ENCODE assay signal across 15 mouse cellular contexts in the genomic region with DNA sequence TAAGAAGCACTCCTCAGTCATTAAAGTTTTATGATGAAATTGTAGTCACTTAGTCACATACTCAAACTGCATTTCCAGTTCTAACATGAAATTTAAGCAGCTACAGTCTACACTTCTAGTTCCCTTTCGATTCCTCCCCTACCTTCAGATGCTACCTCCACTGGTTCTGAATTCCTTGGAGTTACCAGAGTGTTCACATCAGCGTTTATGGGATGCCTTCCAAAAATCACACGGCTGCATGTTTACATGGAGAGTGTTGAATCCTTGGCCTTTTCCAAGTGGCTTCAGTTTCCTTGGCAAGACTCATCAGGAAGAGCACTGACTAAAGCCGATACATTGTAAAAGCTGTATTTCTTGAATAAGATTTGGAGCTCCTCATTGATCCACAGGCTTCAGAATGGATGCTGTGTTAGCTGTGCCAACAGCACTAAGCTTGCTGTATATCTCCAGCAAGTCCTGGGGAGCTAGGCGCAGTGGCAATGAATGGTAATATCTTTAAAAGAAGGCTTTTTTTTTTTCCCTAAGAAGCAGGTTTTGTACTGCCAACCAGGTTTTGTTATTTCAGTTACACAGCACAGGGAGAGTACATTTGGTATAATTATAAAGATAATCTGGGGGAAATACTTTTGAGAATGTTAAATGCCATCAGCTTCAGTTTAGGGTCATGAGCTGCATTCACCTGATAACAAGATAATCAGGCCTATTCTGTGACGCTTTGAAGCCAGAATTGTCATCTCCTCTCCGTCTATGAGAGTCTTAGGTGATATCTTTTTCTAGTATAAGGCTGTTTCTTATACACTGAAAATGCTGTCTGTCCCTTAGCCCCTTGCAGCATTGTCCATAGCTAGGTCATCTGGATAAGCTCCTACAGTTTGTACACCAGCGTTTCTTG. TPM values are rescaled to one million over a fixed set of nuclear protein-coding genes. Genes with fewer than 3 reads are reported as not detected.
DNase-seq lines count a peak whose midpoint lies in the region; ATAC-seq and TF ChIP-seq lines count a peak whose summit lies in the region.
"Had no signal": no experiment of that assay in that cellular context is flagged by ENCODE, and none has a peak within 500 bp of the region (broad histone marks: within the 10 kb centered on the region; RNA-seq: fewer than 3 reads in every experiment).

No protein-coding gene starts in this region.

- no peaks in the 10 kb centered on the region for H3K9me3 ChIP-seq in liver, embryonic 14.5 days (ENCODE audit: control insufficient read depth, low read length)
- H3K9me3 ChIP-seq in hindbrain, embryonic 11.5 days (ENCODE audit: control insufficient read depth, low read length), result no peaks in the 10 kb centered on the region
- H3K9me3 ChIP-seq: hindbrain, embryonic 10.5 days; limb, embryonic 10.5 days; megakaryocyte, embryonic 14.5 days had no signal

- no peaks in the 10 kb centered on the region for H3K36me3 ChIP-seq in liver, embryonic 14.5 days (replicated peaks; ENCODE audit: control insufficient read depth, insufficient read depth, low read depth)
- H3K36me3 ChIP-seq in hindbrain, embryonic 11.5 days (ENCODE audit: control insufficient read depth, insufficient read depth, low read length), result no peaks in the 10 kb centered on the region
- H3K36me3 ChIP-seq: hindbrain, embryonic 10.5 days; limb, embryonic 10.5 days had no signal

- TF ChIP-seq EP300 in liver, embryonic 14.5 days (IDR thresholded peaks at IDR 0.05; ENCODE audit: low read depth), result peak; percentile 59

- H3K4me1 ChIP-seq in liver, embryonic 14.5 days (replicated peaks; ENCODE audit: control insufficient read depth in 2 of 2, insufficient read depth in 2 of 2, low read length in 1 of 2), result peaks cover 28 to 38% of the 10 kb centered on the region in 2 experiments
- H3K4me1 ChIP-seq in hindbrain, embryonic 11.5 days (replicated peaks; ENCODE audit: control insufficient read depth, insufficient read depth, low read length), result no peaks in the 10 kb centered on the region
- H3K4me1 ChIP-seq: hindbrain, embryonic 10.5 days; limb, embryonic 10.5 days had no signal

- WGBS in liver, embryonic 14.5 days (ENCODE audit: insufficient replicate concordance), result 49% methylated on average over 8 of the region's 8 CpGs
- 93% methylated on average over 8 of the region's 8 CpGs for WGBS in hindbrain, embryonic 11.5 days

- no peak for TF ChIP-seq CTCF in liver, embryonic 14.5 days (IDR thresholded peaks at IDR 0.05; ENCODE audit: low read depth)

- no peaks in the 10 kb centered on the region for H3K27me3 ChIP-seq in liver, embryonic 14.5 days (ENCODE audit: control insufficient read depth, insufficient read depth, low read length)
- no peaks in the 10 kb centered on the region for H3K27me3 ChIP-seq in hindbrain, embryonic 11.5 days (ENCODE audit: control insufficient read depth, insufficient read depth, low read length)
- H3K27me3 ChIP-seq: megakaryocyte, embryonic 14.5 days had no signal

- peak overlapping the region; percentile 24 for H3K4me2 ChIP-seq in liver, embryonic 14.5 days (ENCODE audit: low read depth)
- H3K4me2 ChIP-seq in hindbrain, embryonic 11.5 days (replicated peaks; ENCODE audit: low read depth, low read length), result no peak overlapping the region

- peak overlapping the region; percentile 39 for H3K27ac ChIP-seq in liver, embryonic 14.5 days
- no peak overlapping the region for H3K27ac ChIP-seq in hindbrain, embryonic 11.5 days (ENCODE audit: low read depth, low read length)
- H3K27ac ChIP-seq: hindbrain, embryonic 10.5 days; limb, embryonic 10.5 days had no signal

- peak; percentile 26 for DNase-seq in adrenal gland, postnatal 14 days
- DNase-seq in adrenal gland, postnatal 25 days, result no peak
- DNase-seq in kidney, postnatal 36 days, result peak; percentile 29 to 33
- no peak for DNase-seq in kidney, adult 18-20 months
- no peak for DNase-seq in liver, embryonic 14.5 days (ENCODE audit: low read depth in 3 of 3, low spot score in 3 of 3)
- DNase-seq in lung, postnatal 4 days, result peak; percentile 28 to 31
- DNase-seq in hindbrain, embryonic 11.5 days (ENCODE audit: low spot score), result no peak
- DNase-seq in frontal cortex, postnatal 36 days (ENCODE audit: low spot score in 2 of 2), result no peak
- DNase-seq: cerebellum, postnatal 36 days; forebrain, postnatal 0 days; gastrocnemius, postnatal 25 days; kidney, adult 9 months had no signal

- peak overlapping the region; percentile 23; the same call in 1 of the 2 replicates for H3K9ac ChIP-seq in liver, embryonic 14.5 days (replicated peaks)
- no peak overlapping the region for H3K9ac ChIP-seq in hindbrain, embryonic 11.5 days (ENCODE audit: low read depth, low read length)
- H3K9ac ChIP-seq: forebrain, postnatal 0 days had no signal

- H3K4me3 ChIP-seq in liver, embryonic 14.5 days (ENCODE audit: insufficient read depth in 1 of 2, low read depth in 2 of 2, low read length in 2 of 2), result no peak overlapping the region
- H3K4me3 ChIP-seq in hindbrain, embryonic 11.5 days (ENCODE audit: low read depth, low read length), result no peak overlapping the region
- H3K4me3 ChIP-seq: hindbrain, embryonic 10.5 days; limb, embryonic 10.5 days; megakaryocyte, embryonic 14.5 days had no signal

- ATAC-seq in liver, embryonic 14.5 days (ENCODE audit: insufficient read depth), result peak; percentile 74
- ATAC-seq in hindbrain, embryonic 11.5 days (ENCODE audit: low FRiP score), result no peak
- ATAC-seq: forebrain, postnatal 0 days had no signal

RNA-seq across cellular contexts. Expression of a gene that starts 13.0 kb away (rescaled TPM):
- total RNA-seq in adrenal gland, postnatal 14 days (2021), result 30.3 and 30.7 TPM in 2 replicates
- total RNA-seq in adrenal gland, postnatal 25 days (2021), result 55.1 and 59.0 TPM in 2 replicates
- 5.9 and 8.0 TPM in 2 replicates for polyA plus RNA-seq in liver, embryonic 14.5 days (2012; rRNA removed)
- 6.3 and 7.2 TPM in 2 replicates for polyA plus RNA-seq in liver, embryonic 14.5 days (2014; fragmentation: Nextera tagmentation; extraction: Ambion mirVana)
- 3.1 and 4.1 TPM in 2 replicates for polyA plus RNA-seq in hindbrain, embryonic 11.5 days (2014; fragmentation: Nextera tagmentation; extraction: Ambion mirVana)

Comparison
In these comparisons a context has a peak if more than half of its experiments do, and no peak if none do; other contexts are left out.
1. DNase-seq: peak in adrenal gland, postnatal 14 days (single experiment), kidney, postnatal 36 days (2 of 2) and lung, postnatal 4 days (2 of 2); none in adrenal gland, postnatal 25 days (single experiment), kidney, adult 18-20 months (single experiment), liver, embryonic 14.5 days (0 of 3), hindbrain, embryonic 11.5 days (single experiment) and frontal cortex, postnatal 36 days (0 of 2).